Mouse (Mus musculus): ENCODE data around the gene Tmem151a. TPM values are rescaled to one million over a fixed set of nuclear protein-coding genes. Genes with fewer than 3 reads are reported as not detected.
A peak's percentile ranks its signal among the peaks of the same experiment; 100 is the strongest.

Gene Tmem151a
- total RNA-seq, 2 experiments from 2014 or later = 0.18 TPM; not detected in 1

- DNase-seq (ENCODE audit: low spot score) = no peak
These were observed 16.6 kb downstream of the Tmem151a start for GRCm38 (mm10) chr19:5068570-5069234.

GRCm38 (mm10) chr19:5067867-5068569, 17.3 kb downstream of the Tmem151a start, which contains the start of gene Cd248:
TSS of gene Cd248 (plus strand) at chr19:5068078.
- DNase-seq (ENCODE audit: low spot score) = peak; percentile 75

- DNase-seq (ENCODE audit: low spot score) = no peak
These were observed 18.1 kb downstream of the Tmem151a start for GRCm38 (mm10) chr19:5067040-5067799.

- DNase-seq (ENCODE audit: low spot score) = peak; percentile 73
These were observed 20.2 kb downstream of the Tmem151a start for GRCm38 (mm10) chr19:5065104-5065503.

- peak; percentile 72 for DNase-seq (ENCODE audit: low spot score)
These were observed 22.9 kb downstream of the Tmem151a start for GRCm38 (mm10) chr19:5062446-5062845.

- no peak for DNase-seq (ENCODE audit: low spot score)
These were observed 23.3 kb downstream of the Tmem151a start for GRCm38 (mm10) chr19:5062041-5062440.

- DNase-seq (ENCODE audit: low spot score) = peak; percentile 67
These were observed 24.7 kb downstream of the Tmem151a start for GRCm38 (mm10) chr19:5060365-5061330.

GRCm38 (mm10) chr19:5058801-5059771, 26.2 kb downstream of the Tmem151a start:
- DNase-seq (ENCODE audit: low spot score) = no peak

- no peak for DNase-seq (ENCODE audit: low spot score)
These were observed 27.2 kb downstream of the Tmem151a start for GRCm38 (mm10) chr19:5057876-5058775.

- DNase-seq (ENCODE audit: low spot score) = no peak
These were observed 29.1 kb downstream of the Tmem151a start for GRCm38 (mm10) chr19:5056251-5056650.

GRCm38 (mm10) chr19:5053909-5054308, 31.4 kb downstream of the Tmem151a start:
- DNase-seq (ENCODE audit: low spot score) = no peak

GRCm38 (mm10) chr19:5052853-5053252, 32.5 kb downstream of the Tmem151a start:
- DNase-seq (ENCODE audit: low spot score) = no peak

- DNase-seq (ENCODE audit: low spot score) = no peak
These were observed 33.0 kb downstream of the Tmem151a start for GRCm38 (mm10) chr19:5052166-5052822.

GRCm38 (mm10) chr19:5051515-5051914, 33.8 kb downstream of the Tmem151a start:
- DNase-seq (ENCODE audit: low spot score) = no peak

GRCm38 (mm10) chr19:5051031-5051430, 34.3 kb downstream of the Tmem151a start:
- no peak for DNase-seq (ENCODE audit: low spot score)

GRCm38 (mm10) chr19:5050047-5050905, 35.1 kb downstream of the Tmem151a start, which contains the start of gene Rin1:
TSS of gene Rin1 (plus strand) at chr19:5050481.
- no peak for DNase-seq (ENCODE audit: low spot score)

- no peak for DNase-seq (ENCODE audit: low spot score)
These were observed 36.0 kb downstream of the Tmem151a start for GRCm38 (mm10) chr19:5049325-5049724.

Data from gastrocnemius, adult 18-20 months (tissue).